Mouse (Mus musculus): ENCODE measurements at regions not wholly inside any gene's neighbourhood (a gene's known extent, or its start where the extent isn't known, plus 50 kb on each side); places are given as distances from the start of the nearest gene placed in this dataset.

- no peaks in the 10 kb centered on the region for H3K36me3 ChIP-seq (ENCODE audit: control insufficient read depth, insufficient read depth, low read length)
- no peaks in the 10 kb centered on the region for H3K4me1 ChIP-seq (ENCODE audit: control insufficient read depth, insufficient read depth, low read length)
- H3K4me3 ChIP-seq (ENCODE audit: low read depth, low read length) = no peak overlapping the region
- no peaks in the 10 kb centered on the region for H3K9me3 ChIP-seq (ENCODE audit: control insufficient read depth, low read length)
- no peak overlapping the region for H3K9ac ChIP-seq (ENCODE audit: low read length)
- DNase-seq (ENCODE audit: low spot score) (no peak), ATAC-seq (ENCODE audit: insufficient number of reproducible peaks, low FRiP score, low TSS enrichment, low read depth) (no peak)
- no peak overlapping the region for H3K27ac ChIP-seq (replicated peaks; ENCODE audit: low read depth, low read length)
- H3K4me2 ChIP-seq (ENCODE audit: low read depth, severe bottlenecking) = no peak overlapping the region
- no peaks in the 10 kb centered on the region for H3K27me3 ChIP-seq (ENCODE audit: control insufficient read depth, insufficient read depth, low read length)
- 21% methylated on average over 1 of the region's 1 CpGs for WGBS
Observed at GRCm38 (mm10) chrX:162267679-162268078, 108.1 kb upstream of the Nhs start.

- WGBS = 81% methylated on average over 1 of the region's 1 CpGs
- H3K27ac ChIP-seq (replicated peaks; ENCODE audit: low read depth, low read length) = no peak overlapping the region
- no peaks in the 10 kb centered on the region for H3K36me3 ChIP-seq (ENCODE audit: control insufficient read depth, insufficient read depth, low read length)
- ATAC-seq (ENCODE audit: insufficient number of reproducible peaks, low FRiP score, low TSS enrichment, low read depth) = no peak
- no peak for DNase-seq (ENCODE audit: low spot score)
- H3K9me3 ChIP-seq (ENCODE audit: control insufficient read depth, low read length) = no peaks in the 10 kb centered on the region
- H3K4me3 ChIP-seq (ENCODE audit: low read depth, low read length) = no peak overlapping the region
- 0 out of 2 replicates have a peak, but pooled peaks cover 2% of the 10 kb centered on the region for H3K27me3 ChIP-seq (ENCODE audit: control insufficient read depth, insufficient read depth, low read length)
- no peak overlapping the region for H3K4me2 ChIP-seq (ENCODE audit: low read depth, severe bottlenecking)
- no peaks in the 10 kb centered on the region for H3K4me1 ChIP-seq (ENCODE audit: control insufficient read depth, insufficient read depth, low read length)
- no peak overlapping the region for H3K9ac ChIP-seq (ENCODE audit: low read length)
Observed at GRCm38 (mm10) chrX:162266769-162267168, 107.2 kb upstream of the Nhs start.

DNA sequence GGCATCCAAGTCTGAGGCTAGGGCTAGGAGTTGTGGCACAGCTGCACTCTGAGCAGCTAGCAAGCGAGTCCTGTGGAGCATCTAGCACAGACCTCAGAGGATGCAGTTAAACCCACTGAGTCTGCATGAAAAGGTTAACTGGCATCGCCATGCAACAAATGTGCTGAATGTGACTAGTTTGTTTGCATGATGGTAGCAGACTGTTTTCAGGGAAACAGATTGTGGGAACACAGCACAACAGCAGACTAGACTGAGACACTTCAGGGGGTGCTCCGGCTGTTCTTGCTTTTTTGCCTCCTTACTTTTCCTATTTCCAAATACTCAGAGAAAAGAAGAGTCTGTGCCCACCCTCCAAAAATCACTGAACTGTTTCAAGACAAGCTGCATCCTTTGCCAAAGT is 97.9 kb upstream of the Nhs start:
- Histone ChIP-seq H3K4me3 (ENCODE audit: low read depth, low read length) (no peak overlapping the region), H3K4me1 (ENCODE audit: control insufficient read depth, insufficient read depth, low read length) (no peaks in the 10 kb centered on the region), H3K9me3 (ENCODE audit: control insufficient read depth, low read length) (no peaks in the 10 kb centered on the region), H3K36me3 (ENCODE audit: control insufficient read depth, insufficient read depth, low read length) (no peaks in the 10 kb centered on the region), H3K27ac (replicated peaks; ENCODE audit: low read depth, low read length) (no peak overlapping the region), H3K9ac (ENCODE audit: low read length) (no peak overlapping the region), H3K27me3 (ENCODE audit: control insufficient read depth, insufficient read depth, low read length) (peaks cover 7% of the 10 kb centered on the region; the same call in 1 of the 2 replicates), H3K4me2 (ENCODE audit: low read depth, severe bottlenecking) (no peak overlapping the region)
- ATAC-seq (ENCODE audit: insufficient number of reproducible peaks, low FRiP score, low TSS enrichment, low read depth) = no peak
- DNase-seq (ENCODE audit: low spot score) = no peak
- WGBS = 86% methylated on average over 3 of the region's 3 CpGs

DNA sequence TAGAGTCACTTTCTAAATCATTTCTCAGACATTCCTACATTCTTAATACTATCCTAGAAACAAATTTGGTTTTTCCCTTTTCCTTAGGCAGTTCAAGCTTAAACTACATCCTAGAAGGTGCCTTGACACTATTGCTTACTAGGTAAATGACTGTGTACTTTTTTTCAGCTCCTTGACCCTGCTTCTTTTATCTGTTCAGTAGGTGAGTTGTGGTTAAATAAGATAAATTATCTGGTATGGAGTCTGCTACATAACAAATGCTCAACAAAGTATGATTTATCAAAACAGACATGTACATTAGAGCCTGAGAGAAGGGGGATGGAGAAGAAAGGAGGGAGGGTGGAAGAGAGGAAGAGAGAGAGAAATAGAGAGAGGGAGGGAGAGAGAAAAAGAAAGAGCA is 96.3 kb upstream of the Nhs start:
- no peak overlapping the region for H3K27ac ChIP-seq (replicated peaks; ENCODE audit: low read depth, low read length)
- H3K4me3 ChIP-seq (ENCODE audit: low read depth, low read length) = no peak overlapping the region
- H3K4me1 ChIP-seq (ENCODE audit: control insufficient read depth, insufficient read depth, low read length) = no peaks in the 10 kb centered on the region
- H3K9me3 ChIP-seq (ENCODE audit: control insufficient read depth, low read length) = no peaks in the 10 kb centered on the region
- ATAC-seq (ENCODE audit: insufficient number of reproducible peaks, low FRiP score, low TSS enrichment, low read depth) (no peak), DNase-seq (ENCODE audit: low spot score) (no peak)
- H3K4me2 ChIP-seq (ENCODE audit: low read depth, severe bottlenecking) = no peak overlapping the region
- no peaks in the 10 kb centered on the region for H3K36me3 ChIP-seq (ENCODE audit: control insufficient read depth, insufficient read depth, low read length)
- H3K27me3 ChIP-seq (ENCODE audit: control insufficient read depth, insufficient read depth, low read length) = peaks cover 5% of the 10 kb centered on the region; the same call in 1 of the 2 replicates
- no peak overlapping the region for H3K9ac ChIP-seq (ENCODE audit: low read length)

- 79% methylated on average over 3 of the region's 3 CpGs for WGBS
- H3K36me3 ChIP-seq (ENCODE audit: control insufficient read depth, insufficient read depth, low read length) = no peaks in the 10 kb centered on the region
- H3K9ac ChIP-seq (ENCODE audit: low read length) = no peak overlapping the region
- H3K27me3 ChIP-seq (ENCODE audit: control insufficient read depth, insufficient read depth, low read length) = peaks cover 8% of the 10 kb centered on the region; the same call in 1 of the 2 replicates
- DNase-seq (ENCODE audit: low spot score) (no peak), ATAC-seq (ENCODE audit: insufficient number of reproducible peaks, low FRiP score, low TSS enrichment, low read depth) (no peak)
- H3K27ac ChIP-seq (replicated peaks; ENCODE audit: low read depth, low read length) = no peak overlapping the region
- H3K4me2 ChIP-seq (ENCODE audit: low read depth, severe bottlenecking) = no peak overlapping the region
- no peaks in the 10 kb centered on the region for H3K9me3 ChIP-seq (ENCODE audit: control insufficient read depth, low read length)
- no peak overlapping the region for H3K4me3 ChIP-seq (ENCODE audit: low read depth, low read length)
- H3K4me1 ChIP-seq (ENCODE audit: control insufficient read depth, insufficient read depth, low read length) = no peaks in the 10 kb centered on the region
Observed at GRCm38 (mm10) chrX:162241291-162241690, 81.8 kb upstream of the Nhs start.

DNA sequence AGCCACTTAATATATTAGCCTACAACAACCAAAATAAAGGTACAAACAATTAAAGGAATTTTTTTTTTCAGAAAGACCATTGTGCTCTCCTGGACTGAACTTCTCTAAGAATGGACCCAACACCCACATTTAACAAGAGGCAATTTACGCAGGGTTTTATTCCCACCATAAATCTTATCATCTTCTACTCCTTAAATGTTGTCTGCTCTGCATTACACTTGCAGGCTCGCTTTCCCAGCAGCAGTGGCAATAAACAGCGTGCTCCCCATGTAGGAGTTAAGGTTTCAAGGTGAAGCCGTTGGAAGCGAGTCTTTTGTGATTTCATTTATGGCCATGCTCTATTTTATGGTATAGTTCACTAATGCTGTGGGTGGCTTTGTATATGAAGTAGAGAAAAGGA is 76.0 kb upstream of the Nhs start:
- Histone ChIP-seq H3K4me1 (ENCODE audit: control insufficient read depth, insufficient read depth, low read length) (no peaks in the 10 kb centered on the region), H3K27ac (replicated peaks; ENCODE audit: low read depth, low read length) (no peak overlapping the region), H3K27me3 (ENCODE audit: control insufficient read depth, insufficient read depth, low read length) (peaks cover 5% of the 10 kb centered on the region; the same call in 1 of the 2 replicates), H3K9ac (ENCODE audit: low read length) (no peak overlapping the region), H3K36me3 (ENCODE audit: control insufficient read depth, insufficient read depth, low read length) (no peaks in the 10 kb centered on the region), H3K4me3 (ENCODE audit: low read depth, low read length) (no peak overlapping the region), H3K4me2 (ENCODE audit: low read depth, severe bottlenecking) (no peak overlapping the region), H3K9me3 (ENCODE audit: control insufficient read depth, low read length) (no peaks in the 10 kb centered on the region)
- no peak for ATAC-seq (ENCODE audit: insufficient number of reproducible peaks, low FRiP score, low TSS enrichment, low read depth)
- WGBS = 35% methylated on average over 5 of the region's 5 CpGs
- no peak for DNase-seq (ENCODE audit: low spot score)

DNA sequence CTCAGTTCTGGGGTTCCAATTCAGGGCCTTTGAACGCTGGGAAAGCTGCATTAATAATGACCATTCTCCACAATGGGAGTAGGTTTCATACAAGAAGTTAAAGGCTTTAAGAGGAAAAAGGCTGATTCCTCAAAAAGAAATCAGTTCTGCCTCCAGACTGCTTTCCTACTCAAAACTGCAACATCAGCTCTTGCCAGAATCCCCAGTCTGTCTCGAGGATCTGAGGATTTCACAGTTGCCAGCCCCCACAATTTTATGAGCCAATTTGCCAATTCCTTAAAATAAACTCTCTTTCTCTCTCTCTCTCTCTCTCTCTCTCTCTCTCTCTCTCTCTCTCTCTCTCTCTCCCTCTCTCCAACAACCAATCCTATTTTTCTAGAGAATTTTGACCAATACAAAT is 51.3 kb upstream of the Nhs start:
- Histone ChIP-seq H3K9ac (ENCODE audit: low read length) (no peak overlapping the region), H3K4me1 (ENCODE audit: control insufficient read depth, insufficient read depth, low read length) (no peaks in the 10 kb centered on the region), H3K4me2 (ENCODE audit: low read depth, severe bottlenecking) (no peak overlapping the region), H3K4me3 (ENCODE audit: low read depth, low read length) (no peak overlapping the region), H3K36me3 (ENCODE audit: control insufficient read depth, insufficient read depth, low read length) (no peaks in the 10 kb centered on the region), H3K27me3 (ENCODE audit: control insufficient read depth, insufficient read depth, low read length) (0 out of 2 replicates have a peak, but pooled peaks cover 4% of the 10 kb centered on the region), H3K9me3 (ENCODE audit: control insufficient read depth, low read length) (no peaks in the 10 kb centered on the region), H3K27ac (replicated peaks; ENCODE audit: low read depth, low read length) (no peak overlapping the region)
- DNase-seq (ENCODE audit: low spot score) (no peak), ATAC-seq (ENCODE audit: insufficient number of reproducible peaks, low FRiP score, low TSS enrichment, low read depth) (no peak)
- WGBS = 49% methylated on average over 2 of the region's 2 CpGs

Measured in limb, embryonic 11.5 days (tissue).